ENCODE assay signal across 15 mouse cellular contexts in genomic region chr2:134856691-134857090, GRCm38 (mm10).
DNase-seq lines count a peak whose midpoint lies in the region; ATAC-seq and TF ChIP-seq lines count a peak whose summit lies in the region.
"Had no signal": no experiment of that assay in that cellular context is flagged by ENCODE, and none has a peak within 500 bp of the region (broad histone marks: within the 10 kb centered on the region; RNA-seq: fewer than 3 reads in every experiment).

No protein-coding gene starts in this region.

- DNase-seq in heart, adult 2 months = peak in 1 of 2 experiments; percentile 47
- no peak for DNase-seq in heart, postnatal 4 days
- peak; percentile 48 for DNase-seq in kidney, postnatal 14 days
- DNase-seq in heart, postnatal 10 days = peak; percentile 9 to 14
- no peak for DNase-seq in frontal cortex, adult 2 months (ENCODE audit: extremely low spot score in 1 of 2, low spot score in 1 of 2)
- DNase-seq in forebrain, embryonic 14.5 days (ENCODE audit: low spot score) = no peak
- DNase-seq: cerebellum, adult 11-12 months; forebrain, postnatal 0 days; gastrocnemius, postnatal 25 days; right cerebral cortex, postnatal 14 days; thymus, postnatal 25 days had no signal

- H3K4me1 ChIP-seq in heart, adult 2 months (ENCODE audit: control insufficient read depth, insufficient read depth, low read length) = peaks cover 13% of the 10 kb centered on the region
- 0 out of 2 replicates have a peak, but pooled peaks cover 2% of the 10 kb centered on the region for H3K4me1 ChIP-seq in kidney, embryonic 15.5 days
- H3K4me1 ChIP-seq in brown adipose tissue, adult 24 weeks (ENCODE audit: control insufficient read depth, insufficient read depth, insufficient read length, low read length) = peaks cover 15% of the 10 kb centered on the region
- H3K4me1 ChIP-seq in forebrain, embryonic 14.5 days (ENCODE audit: control insufficient read depth, insufficient read depth, low read length) = peaks cover 4% of the 10 kb centered on the region; the same call in 1 of the 2 replicates
- H3K4me1 ChIP-seq: limb, embryonic 12.5 days had no signal

- WGBS in heart, adult 2 months = 30% methylated on average over 2 of the region's 2 CpGs
- WGBS in kidney, embryonic 15.5 days = 45% methylated on average over 2 of the region's 2 CpGs
- 44% methylated on average over 2 of the region's 2 CpGs for WGBS in forebrain, embryonic 14.5 days

- no peaks in the 10 kb centered on the region for H3K9me3 ChIP-seq in kidney, embryonic 15.5 days (replicated peaks)
- H3K9me3 ChIP-seq in forebrain, embryonic 14.5 days (replicated peaks; ENCODE audit: control insufficient read depth, low read length) = no peaks in the 10 kb centered on the region
- H3K9me3 ChIP-seq: limb, embryonic 12.5 days; lung, embryonic 15.5 days had no signal

- H3K9ac ChIP-seq in heart, adult 2 months (ENCODE audit: low read depth, low read length) = no peak overlapping the region
- no peak overlapping the region for H3K9ac ChIP-seq in kidney, embryonic 15.5 days
- H3K9ac ChIP-seq in forebrain, embryonic 14.5 days (ENCODE audit: low read length) = no peak overlapping the region
- H3K9ac ChIP-seq: forebrain, postnatal 0 days; limb, embryonic 12.5 days; lung, embryonic 15.5 days had no signal

- H3K79me2 ChIP-seq in heart, adult 2 months (replicated peaks; ENCODE audit: control insufficient read depth, insufficient read depth, low read length) = no peaks in the 10 kb centered on the region

- intact Hi-C loops in heart, adult 2 months (cut with DNase I) = loop anchor here (5.0 to 10.0 kb wide), 2 partner anchors 96 to 398 kb away; no protein-coding TSS in a partner anchor
- intact Hi-C loops in heart, postnatal 10 days (cut with DNase I) = no loop called here

- H3K4me2 ChIP-seq in kidney, embryonic 15.5 days = no peak overlapping the region
- no peak overlapping the region for H3K4me2 ChIP-seq in forebrain, embryonic 14.5 days (ENCODE audit: low read length)
- H3K4me2 ChIP-seq: limb, embryonic 12.5 days; lung, embryonic 15.5 days had no signal

- H3K27ac ChIP-seq in heart, adult 2 months = peak overlapping the region; percentile 66
- H3K27ac ChIP-seq in kidney, embryonic 15.5 days = no peak overlapping the region
- peak overlapping the region; percentile 67 for H3K27ac ChIP-seq in brown adipose tissue, adult 24 weeks (replicated peaks; ENCODE audit: low read depth, low read length)
- no peak overlapping the region for H3K27ac ChIP-seq in forebrain, embryonic 14.5 days (ENCODE audit: low read depth, low read length)
- H3K27ac ChIP-seq: limb, embryonic 12.5 days; lung, embryonic 15.5 days had no signal

- H3K36me3 ChIP-seq in heart, adult 2 months (ENCODE audit: control insufficient read depth, insufficient read depth, low read length) = peaks cover 19% of the 10 kb centered on the region
- no peaks in the 10 kb centered on the region for H3K36me3 ChIP-seq in kidney, embryonic 15.5 days
- no peaks in the 10 kb centered on the region for H3K36me3 ChIP-seq in forebrain, embryonic 14.5 days (ENCODE audit: control insufficient read depth, insufficient read depth, low read length)
- H3K36me3 ChIP-seq: limb, embryonic 12.5 days; lung, embryonic 15.5 days had no signal

- H3K4me3 ChIP-seq in heart, adult 2 months = no peak overlapping the region
- H3K4me3 ChIP-seq in kidney, embryonic 15.5 days (replicated peaks) = no peak overlapping the region
- no peak overlapping the region for H3K4me3 ChIP-seq in brown adipose tissue, adult 24 weeks (ENCODE audit: insufficient read depth, low read depth, low read length)
- no peak overlapping the region for H3K4me3 ChIP-seq in forebrain, embryonic 14.5 days (ENCODE audit: low read depth, low read length)
- H3K4me3 ChIP-seq: limb, embryonic 12.5 days; lung, embryonic 15.5 days had no signal

- ATAC-seq in kidney, embryonic 15.5 days (replicated peaks; ENCODE audit: low FRiP score) = no peak
- no peak for ATAC-seq in forebrain, embryonic 14.5 days
- ATAC-seq: forebrain, postnatal 0 days had no signal

- no peak for TF ChIP-seq POLR2A in heart, adult 2 months (IDR thresholded peaks at IDR 0.05; ENCODE audit: insufficient read depth, low read depth, low read length)

- peak; percentile 74; the same call in 1 of the 2 replicates for TF ChIP-seq EP300 in heart, adult 2 months (IDR thresholded peaks at IDR 0.05; ENCODE audit: insufficient read depth, low read depth, low read length)

- H3K27me3 ChIP-seq in heart, adult 2 months (ENCODE audit: control insufficient read depth, insufficient read depth, low read length) = no peaks in the 10 kb centered on the region
- no peaks in the 10 kb centered on the region for H3K27me3 ChIP-seq in kidney, embryonic 15.5 days
- H3K27me3 ChIP-seq in forebrain, embryonic 14.5 days (replicated peaks; ENCODE audit: control insufficient read depth, insufficient read depth, low read length) = no peaks in the 10 kb centered on the region
- H3K27me3 ChIP-seq: limb, embryonic 12.5 days; lung, embryonic 15.5 days had no signal

- peak; percentile 24; the same call in 1 of the 2 replicates for TF ChIP-seq CTCF in heart, adult 2 months (IDR thresholded peaks at IDR 0.05)

Comparison
In these comparisons a context has a peak if more than half of its experiments do, and no peak if none do; other contexts are left out.
1. DNase-seq: peak in kidney, postnatal 14 days (single experiment) and heart, postnatal 10 days (2 of 2); none in heart, postnatal 4 days (single experiment), frontal cortex, adult 2 months (0 of 2) and forebrain, embryonic 14.5 days (single experiment).
2. H3K27ac ChIP-seq: peak in heart, adult 2 months (single experiment) and brown adipose tissue, adult 24 weeks (single experiment); none in kidney, embryonic 15.5 days (single experiment) and forebrain, embryonic 14.5 days (single experiment).